Mouse (Mus musculus) cerebellum, adult (tissue): ENCODE measurements at regions not wholly inside any gene's neighbourhood (a gene's known extent, or its start where the extent isn't known, plus 50 kb on each side); places are given as distances from the start of the nearest gene placed in this dataset.
A peak's percentile ranks its signal among the peaks of the same experiment; 100 is the strongest.

Experiments
- ATAC-seq: cut with Nextera tagmentation; 2 replicates; pipeline ENCODE4 v1.9.2; 2017; ENCODE audit warnings: mild to moderate bottlenecking, moderate library complexity, mixed read lengths; ENCODE audit not compliant: insufficient number of reproducible peaks, low FRiP score, low TSS enrichment

GRCm38 (mm10) chr1:75885632-75886031 lies 339.6 kb downstream of the Slc4a3 start:
- no peak for ATAC-seq

- no peak for ATAC-seq
Observed at GRCm38 (mm10) chr1:75888499-75889208, 342.6 kb downstream of the Slc4a3 start.

- no peak for ATAC-seq
Observed at GRCm38 (mm10) chr1:75889847-75890591, 344.0 kb downstream of the Slc4a3 start.

- ATAC-seq, result no peak
Observed at GRCm38 (mm10) chr1:75890636-75891276, 344.7 kb downstream of the Slc4a3 start.

- no peak for ATAC-seq
Observed at GRCm38 (mm10) chr1:75895550-75895949, 349.5 kb downstream of the Slc4a3 start.

- no peak for ATAC-seq
Observed at GRCm38 (mm10) chr1:75901146-75901545, 355.1 kb downstream of the Slc4a3 start.

- ATAC-seq, result no peak
Observed at GRCm38 (mm10) chr1:75905699-75906470, 359.8 kb downstream of the Slc4a3 start.

- ATAC-seq, result no peak
Observed at GRCm38 (mm10) chr1:75915311-75915710, 369.2 kb downstream of the Slc4a3 start.

GRCm38 (mm10) chr1:75916181-75916580 lies 370.1 kb downstream of the Slc4a3 start:
- ATAC-seq, result no peak

GRCm38 (mm10) chr1:75919134-75919533 lies 373.1 kb downstream of the Slc4a3 start:
- ATAC-seq, result no peak

- ATAC-seq, result no peak
Observed at GRCm38 (mm10) chr1:75925046-75925445, 379.0 kb downstream of the Slc4a3 start.

GRCm38 (mm10) chr1:75925802-75926201 lies 379.7 kb downstream of the Slc4a3 start:
- ATAC-seq, result peak; percentile 79

GRCm38 (mm10) chr1:75931852-75932251 lies 385.8 kb downstream of the Slc4a3 start:
- ATAC-seq, result no peak

GRCm38 (mm10) chr1:75933831-75934230 lies 387.8 kb downstream of the Slc4a3 start:
- ATAC-seq, result no peak

- ATAC-seq, result no peak
Observed at GRCm38 (mm10) chr1:75934761-75935160, 388.7 kb downstream of the Slc4a3 start.

- no peak for ATAC-seq
Observed at GRCm38 (mm10) chr1:75935866-75936265, 389.8 kb downstream of the Slc4a3 start.

- ATAC-seq, result 0 out of 2 replicates have a peak, but pooled peaks have one; percentile 40
Observed at GRCm38 (mm10) chr1:75936596-75936995, 390.5 kb downstream of the Slc4a3 start.

GRCm38 (mm10) chr1:75937331-75937730 lies 391.3 kb downstream of the Slc4a3 start:
- ATAC-seq, result no peak

GRCm38 (mm10) chr1:75946290-75946839 lies 400.3 kb downstream of the Slc4a3 start:
- ATAC-seq, result no peak
